15 mouse cellular contexts compared by ENCODE assay signal in the genomic region with DNA sequence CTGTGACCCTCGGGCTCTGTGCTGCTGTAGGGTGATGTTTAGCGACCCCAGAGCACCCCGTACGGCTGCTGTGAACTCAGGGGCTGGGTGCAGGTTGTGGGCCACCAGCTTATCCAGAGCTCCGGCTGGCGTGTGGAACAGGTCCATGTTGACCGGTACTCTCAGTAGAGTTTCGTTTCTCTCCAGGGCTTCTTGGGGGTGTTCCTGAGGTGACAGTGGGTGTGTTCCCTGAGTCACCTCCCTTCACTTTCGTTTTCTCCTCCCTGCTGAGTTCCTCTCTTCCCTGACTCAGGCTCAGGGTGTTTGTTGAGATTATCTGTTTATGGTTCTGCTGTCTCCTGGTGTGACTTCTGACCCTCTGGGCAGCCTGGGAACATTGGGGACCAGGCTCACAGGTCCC. TPM values are rescaled to one million over a fixed set of nuclear protein-coding genes. Genes with fewer than 3 reads are reported as not detected.
DNase-seq lines count a peak whose midpoint lies in the region; ATAC-seq and TF ChIP-seq lines count a peak whose summit lies in the region.
"Had no signal": no experiment of that assay in that cellular context is flagged by ENCODE, and none has a peak within 500 bp of the region (broad histone marks: within the 10 kb centered on the region; RNA-seq: fewer than 3 reads in every experiment).

A gene (minus strand): TSS at position 184 of the 400 bp plus-strand sequence.

- no peaks in the 10 kb centered on the region for H3K9me3 ChIP-seq in stomach, postnatal 0 days (ENCODE audit: control insufficient read depth, low read length)
- H3K9me3 ChIP-seq in hindbrain, postnatal 0 days (ENCODE audit: low read length): no peaks in the 10 kb centered on the region
- H3K9me3 ChIP-seq: forebrain, embryonic 13.5 days; limb, embryonic 13.5 days; midbrain, embryonic 10.5 days; neural tube, embryonic 13.5 days had no signal

- H3K4me1 ChIP-seq in spleen, adult 2 months (ENCODE audit: control insufficient read depth, insufficient read depth, insufficient read length): peaks cover 28% of the 10 kb centered on the region; the same call in 1 of the 2 replicates
- H3K4me1 ChIP-seq in stomach, postnatal 0 days (replicated peaks; ENCODE audit: control insufficient read depth, insufficient read depth): no peaks in the 10 kb centered on the region
- H3K4me1 ChIP-seq in hindbrain, postnatal 0 days (ENCODE audit: insufficient read depth, low read length): no peaks in the 10 kb centered on the region
- H3K4me1 ChIP-seq: forebrain, embryonic 13.5 days; midbrain, embryonic 10.5 days; neural tube, embryonic 13.5 days had no signal

- H3K4me2 ChIP-seq in stomach, postnatal 0 days (replicated peaks; ENCODE audit: low read depth): no peak within 1 kb of the TSS
- H3K4me2 ChIP-seq in hindbrain, postnatal 0 days (ENCODE audit: low read depth, low read length): no peak within 1 kb of the TSS
- H3K4me2 ChIP-seq: forebrain, embryonic 13.5 days; limb, embryonic 13.5 days; neural tube, embryonic 13.5 days had no signal

- TF ChIP-seq EP300 in stomach, postnatal 0 days (optimal IDR thresholded peaks at IDR 0.05): no peak

- H3K27me3 ChIP-seq in spleen, adult 2 months (ENCODE audit: control insufficient read depth, insufficient read depth, low read length): no peaks in the 10 kb centered on the region
- no peaks in the 10 kb centered on the region for H3K27me3 ChIP-seq in stomach, postnatal 0 days (ENCODE audit: control insufficient read depth, insufficient read depth, low read length)
- no peaks in the 10 kb centered on the region for H3K27me3 ChIP-seq in hindbrain, postnatal 0 days (ENCODE audit: insufficient read depth, low read length)
- H3K27me3 ChIP-seq: forebrain, embryonic 13.5 days; neural tube, embryonic 13.5 days had no signal

- no peak for TF ChIP-seq CTCF in spleen, adult 2 months (IDR thresholded peaks at IDR 0.05; ENCODE audit: extremely low read depth, insufficient read depth, insufficient read length, insufficient replicate concordance)
- TF ChIP-seq CTCF in stomach, postnatal 0 days (IDR thresholded peaks at IDR 0.05; ENCODE audit: low read depth): no peak
- no peak for TF ChIP-seq CTCF in hindbrain, postnatal 0 days (IDR thresholded peaks at IDR 0.05; ENCODE audit: low read depth)

- no peak for TF ChIP-seq POLR2A in spleen, adult 2 months (IDR thresholded peaks at IDR 0.05; ENCODE audit: low read depth, low read length)

- 7% methylated on average over 9 of the region's 9 CpGs for WGBS in spleen, adult 2 months
- 39% methylated on average over 9 of the region's 9 CpGs for WGBS in large intestine, adult 2 months
- 63% methylated on average over 9 of the region's 9 CpGs for WGBS in stomach, postnatal 0 days
- 76% methylated on average over 9 of the region's 9 CpGs for WGBS in hindbrain, postnatal 0 days

- no peak for DNase-seq in spleen, adult 2 months (ENCODE audit: low read depth in 1 of 2, low spot score in 2 of 2)
- DNase-seq in spleen, postnatal 10 days (ENCODE audit: low spot score in 2 of 2): no peak
- peak; percentile 53 for DNase-seq in MEL-GATA-1-ER (ENCODE audit: extremely low read depth, low read depth)
- peak; percentile 1 for DNase-seq in large intestine, adult 2 months (ENCODE audit: low read depth, low spot score)
- no peak for DNase-seq in stomach, postnatal 0 days (ENCODE audit: low spot score)
- DNase-seq in hindbrain, postnatal 0 days (ENCODE audit: low spot score): no peak
- DNase-seq in left cerebral cortex, adult 18-20 months (ENCODE audit: low spot score in 2 of 2): no peak
- DNase-seq: adrenal gland, adult 2 months; gastrocnemius, postnatal 25 days; heart, postnatal 14 days; kidney, adult 9 months had no signal

- H3K4me3 ChIP-seq in spleen, adult 2 months (ENCODE audit: extremely low read depth, insufficient read depth, insufficient read length): peak within 1 kb of the TSS; percentile 56
- H3K4me3 ChIP-seq in stomach, postnatal 0 days (ENCODE audit: low read depth, low read length): no peak within 1 kb of the TSS
- H3K4me3 ChIP-seq in hindbrain, postnatal 0 days (ENCODE audit: low read length): no peak within 1 kb of the TSS
- H3K4me3 ChIP-seq: forebrain, embryonic 13.5 days; limb, embryonic 13.5 days; midbrain, embryonic 10.5 days; neural tube, embryonic 13.5 days had no signal

- H3K9ac ChIP-seq in stomach, postnatal 0 days (ENCODE audit: low read length): no peak within 1 kb of the TSS
- no peak within 1 kb of the TSS for H3K9ac ChIP-seq in hindbrain, postnatal 0 days (replicated peaks; ENCODE audit: low read length)
- H3K9ac ChIP-seq: forebrain, embryonic 13.5 days; limb, embryonic 13.5 days; neural tube, embryonic 13.5 days had no signal

- H3K27ac ChIP-seq in spleen, adult 2 months (ENCODE audit: insufficient read depth, low read length): peak within 1 kb of the TSS; percentile 41; the same call in 1 of the 2 replicates
- H3K27ac ChIP-seq in stomach, postnatal 0 days (replicated peaks): no peak within 1 kb of the TSS
- no peak within 1 kb of the TSS for H3K27ac ChIP-seq in hindbrain, postnatal 0 days
- H3K27ac ChIP-seq: forebrain, embryonic 13.5 days; limb, embryonic 13.5 days; midbrain, embryonic 10.5 days; neural tube, embryonic 13.5 days had no signal

- H3K36me3 ChIP-seq in spleen, adult 2 months (ENCODE audit: control insufficient read depth, insufficient read depth, low read length): no peaks in the 10 kb centered on the region
- no peaks in the 10 kb centered on the region for H3K36me3 ChIP-seq in stomach, postnatal 0 days (ENCODE audit: control insufficient read depth, insufficient read depth, low read length)
- no peaks in the 10 kb centered on the region for H3K36me3 ChIP-seq in hindbrain, postnatal 0 days (ENCODE audit: insufficient read depth, low read length)
- H3K36me3 ChIP-seq: limb, embryonic 13.5 days; midbrain, embryonic 10.5 days; neural tube, embryonic 13.5 days had no signal

- peak; percentile 45 for ATAC-seq in stomach, postnatal 0 days (ENCODE audit: low FRiP score, low TSS enrichment)
- no peak for ATAC-seq in hindbrain, postnatal 0 days
- ATAC-seq: forebrain, embryonic 13.5 days had no signal

RNA-seq across cellular contexts. Expression of the gene that starts here (rescaled TPM):
- 15.2 and 16.3 TPM in 2 replicates for polyA plus RNA-seq in spleen, adult 2 months (2012; rRNA removed)
- 10.9 and 36.1 TPM in 2 replicates for polyA plus RNA-seq in large intestine, adult 2 months (2012; rRNA removed)
- 0.40 and 0.41 TPM in 2 replicates for polyA plus RNA-seq in stomach, postnatal 0 days (2015; fragmentation: Nextera tagmentation; extraction: Ambion mirVana)
- total RNA-seq in hindbrain, postnatal 0 days (2014; rRNA removed): 0.31 and 0.50 TPM in 2 replicates
- 0.43 and 0.58 TPM in 2 replicates for polyA plus RNA-seq in hindbrain, postnatal 0 days (2015; fragmentation: Nextera tagmentation; extraction: Ambion mirVana)
- total RNA-seq in left cerebral cortex, adult 18-20 months (2021): not detected
- total RNA-seq: gastrocnemius, postnatal 25 days had no signal

Comparison
In these comparisons a context has a peak if more than half of its experiments do, and no peak if none do; other contexts are left out.
1. Peak in ATAC-seq in stomach, postnatal 0 days; RNA of the gene not detected or under 1 TPM.
2. DNase-seq: peak in MEL-GATA-1-ER (single experiment) and large intestine, adult 2 months (single experiment); none in spleen, adult 2 months (0 of 2), spleen, postnatal 10 days (0 of 2), stomach, postnatal 0 days (single experiment), hindbrain, postnatal 0 days (single experiment) and left cerebral cortex, adult 18-20 months (0 of 2).